Mouse (Mus musculus): ENCODE measurements at regions not wholly inside any gene's neighbourhood (a gene's known extent, or its start where the extent isn't known, plus 50 kb on each side); places are given as distances from the start of the nearest gene placed in this dataset.

DNA sequence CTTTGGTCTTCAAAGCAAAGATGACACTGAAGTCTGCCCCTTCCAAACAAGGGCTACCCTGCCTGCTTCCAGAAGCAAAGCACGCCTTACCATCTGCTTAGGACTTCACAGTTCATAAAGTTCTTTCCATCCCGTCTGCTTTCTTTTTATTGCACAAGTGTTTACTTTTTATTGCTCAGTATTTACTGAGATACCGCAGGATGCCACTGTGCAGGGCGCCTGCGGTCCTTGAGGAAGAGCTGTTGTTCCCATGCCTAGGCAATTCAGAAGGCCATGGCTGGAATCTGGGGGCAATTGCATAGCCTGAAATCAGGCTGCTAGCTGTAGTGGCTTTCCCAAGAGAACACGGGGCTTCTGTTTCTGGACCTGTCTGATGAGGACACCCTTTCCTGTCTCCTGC, 1255.8 kb upstream of the A1bg start:
- no peak for TF ChIP-seq POLR2A (IDR thresholded peaks at IDR 0.05; ENCODE audit: insufficient read depth, low read depth, low read length)
- TF ChIP-seq EP300 (IDR thresholded peaks at IDR 0.05; ENCODE audit: insufficient read depth, low read depth, low read length), result no peak

Measured in heart, adult 2 months (tissue).